Mouse (Mus musculus) mesoderm, embryonic 11.5 days (tissue): ENCODE results near the gene As3mt.
A peak's percentile ranks its signal among the peaks of the same experiment; 100 is the strongest.
"Not testable (repeated sequence)": the region's sequence is repeated elsewhere in the genome, so short reads cannot be mapped to it uniquely, and the experiment has no call there.

Source experiments
- DNase-seq: peaks from one replicate; pipeline ENCODE4 v3.0.0-alpha.2; 2012; ENCODE audit warnings: low read depth, low spot score

Gene As3mt

DNA sequence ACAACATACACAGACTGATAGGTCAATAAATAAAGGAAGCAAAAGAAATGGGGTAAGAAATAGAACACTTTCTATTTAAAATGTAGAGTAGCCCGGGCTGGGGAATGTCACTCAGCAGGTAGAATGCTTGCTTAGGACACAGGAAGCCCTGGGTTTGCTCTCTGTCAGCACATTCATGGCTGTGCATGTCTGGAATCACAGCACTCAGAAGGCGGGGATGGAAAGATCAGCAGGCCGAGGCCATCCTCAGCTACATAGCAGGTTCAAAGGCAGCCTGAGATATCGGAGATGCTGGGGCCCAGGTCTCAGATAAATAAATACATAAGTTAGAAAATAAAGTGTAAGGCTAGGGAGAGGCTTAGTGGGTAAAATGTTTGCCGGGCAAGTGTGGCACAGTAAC, 45.0 kb downstream of the As3mt start:
- no peak for DNase-seq

DNA sequence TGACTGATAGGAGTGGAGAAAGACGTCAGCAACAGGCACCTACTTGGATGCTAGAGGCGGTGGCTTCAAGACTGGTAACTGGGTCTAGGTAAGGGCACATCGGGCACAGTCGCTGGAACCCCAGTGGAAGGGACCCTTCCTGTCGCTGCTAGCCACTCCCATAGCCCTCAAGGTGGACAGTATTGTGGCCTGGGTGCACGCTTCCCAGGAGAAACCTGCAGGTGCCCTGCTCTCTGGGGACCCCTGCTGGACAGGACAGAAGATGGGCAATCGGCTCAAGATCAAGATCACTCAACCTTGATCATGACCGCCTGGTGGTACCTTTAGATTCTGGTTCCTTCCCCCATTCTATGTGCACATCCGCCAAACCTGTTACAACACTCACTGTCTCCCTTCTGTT, 47.8 kb downstream of the As3mt start:
- DNase-seq = no peak

DNA sequence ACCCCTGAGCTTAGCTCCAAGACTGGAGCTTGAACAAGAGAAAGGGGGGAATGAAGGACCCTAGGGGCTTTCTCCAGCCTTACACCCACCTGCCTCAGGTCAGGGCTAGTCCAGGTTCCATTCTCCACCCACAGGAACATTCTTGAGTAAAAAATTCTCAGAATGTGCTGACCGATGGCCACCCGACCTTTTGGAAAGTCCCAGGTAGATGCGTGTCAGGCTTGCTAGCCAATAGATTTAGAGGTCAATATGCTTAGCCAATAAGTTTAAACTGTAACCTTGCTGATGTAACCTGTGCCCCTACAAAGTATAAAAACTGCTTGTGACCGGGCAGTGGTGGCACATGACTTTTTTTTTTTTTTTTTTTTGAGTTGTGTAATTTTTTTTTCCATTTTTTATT, 49.0 kb downstream of the As3mt start:
- DNase-seq = no peak

DNA sequence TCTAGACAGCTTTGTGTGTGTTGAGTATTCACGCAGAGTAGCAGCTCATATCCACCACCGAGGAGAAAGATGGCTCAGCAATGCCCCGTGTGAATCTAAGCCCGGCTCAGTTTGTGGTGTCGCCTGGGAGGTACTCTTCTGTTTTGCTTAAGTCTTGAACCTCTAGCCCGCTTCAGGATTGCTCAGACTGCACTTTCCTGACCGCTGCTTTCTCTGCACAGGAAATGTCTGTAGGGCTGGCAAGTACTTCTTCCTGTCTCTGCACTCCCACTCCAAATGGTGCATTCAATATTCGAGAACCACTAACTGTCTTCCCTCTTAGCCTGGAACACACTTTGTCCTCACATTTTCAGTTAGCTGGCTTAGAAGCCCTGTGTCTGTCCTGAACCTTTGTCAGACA, 51.8 kb downstream of the As3mt start:
- no peak for DNase-seq

DNA sequence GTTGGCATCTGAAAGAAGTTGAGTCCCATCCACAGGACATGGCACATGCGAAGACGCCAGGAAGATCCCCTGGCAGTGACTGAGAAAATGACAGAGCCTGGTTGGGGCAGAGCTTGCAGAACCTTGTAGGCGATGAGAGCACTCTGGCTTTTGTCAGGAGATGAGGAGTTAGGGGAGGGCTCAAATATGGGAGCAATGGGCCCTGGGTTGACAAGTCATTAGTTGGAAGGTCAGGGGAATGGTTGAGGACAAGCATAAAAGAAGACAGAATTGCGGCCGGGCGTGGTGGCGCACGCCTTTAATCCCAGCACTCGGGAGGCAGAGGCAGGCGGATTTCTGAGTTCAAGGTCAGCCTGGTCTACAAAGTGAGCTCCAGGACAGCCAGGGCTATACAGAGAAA, 52.7 kb downstream of the As3mt start:
- DNase-seq = not testable (repeated sequence)

DNA sequence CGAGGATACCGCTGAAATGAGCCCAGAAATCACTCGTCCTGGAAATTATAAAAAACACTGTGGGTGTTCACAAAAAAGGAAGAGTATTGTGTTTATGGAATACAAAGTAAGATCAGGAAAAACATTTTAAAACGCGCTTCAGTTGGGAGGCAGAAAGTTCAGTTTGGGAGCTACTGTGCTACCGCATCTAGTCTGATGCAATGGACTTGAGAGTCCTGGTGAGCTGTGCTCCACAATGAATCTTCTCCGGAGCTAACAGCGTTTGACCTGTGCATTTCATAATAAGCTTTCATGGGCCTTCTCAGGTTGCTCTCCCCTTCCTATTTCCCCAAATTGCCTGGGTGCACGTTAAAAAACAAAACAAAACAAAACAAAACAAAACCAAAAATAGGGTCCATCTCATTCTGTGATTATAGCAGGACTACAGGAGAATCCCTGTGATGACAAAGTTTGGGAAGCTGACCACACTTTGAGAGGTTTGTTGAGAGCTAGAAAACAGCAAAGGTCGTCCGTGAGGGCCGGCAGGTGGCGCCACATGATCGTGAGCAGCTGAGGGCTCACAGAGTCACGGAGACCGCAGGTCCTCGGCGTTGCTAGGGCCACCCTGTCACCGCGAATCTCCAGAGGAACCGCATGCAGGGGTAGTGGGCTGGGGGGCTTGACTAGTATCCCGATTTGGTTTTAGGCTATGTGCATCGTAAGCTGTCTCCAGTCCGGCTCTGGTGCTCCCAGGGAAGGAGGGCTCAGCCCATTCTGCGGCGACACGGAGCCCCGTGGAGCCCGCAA, 53.3 kb downstream of the As3mt start:
- DNase-seq = peak; percentile 89

DNA sequence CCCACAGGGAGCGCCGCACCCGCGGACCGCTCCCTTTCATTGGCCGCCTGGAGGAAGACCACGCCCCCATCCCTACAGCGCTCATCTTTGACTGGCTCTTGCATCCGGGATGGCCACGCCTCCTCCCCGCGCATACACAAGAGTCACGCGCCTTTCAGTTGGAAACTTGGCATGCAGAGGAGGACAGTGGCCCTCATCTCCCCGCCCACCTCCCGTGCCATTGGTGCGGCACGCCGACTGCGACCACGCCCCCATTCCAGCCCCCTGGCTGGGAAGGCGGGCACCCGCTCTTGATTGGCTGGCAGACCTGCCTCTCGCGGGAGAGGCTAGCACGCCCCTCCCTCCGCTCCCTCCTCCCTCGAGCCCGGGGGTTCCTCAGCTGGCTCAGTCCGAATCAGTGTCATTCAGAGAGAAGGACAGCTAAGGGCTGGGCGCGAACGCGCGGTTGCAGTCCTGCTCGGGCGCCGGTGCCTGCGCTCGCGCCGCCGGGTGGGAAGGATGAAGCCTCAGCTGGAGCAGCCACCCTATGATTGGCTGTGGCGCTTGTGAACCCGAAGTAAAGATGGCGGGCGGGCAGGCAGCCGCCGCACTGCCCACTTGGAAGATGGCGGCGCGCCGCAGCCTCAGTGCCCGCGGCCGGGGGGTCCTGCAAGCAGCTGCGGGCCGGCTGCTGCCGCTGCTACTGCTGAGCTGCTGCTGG, 54.1 kb downstream of the As3mt start, which contains the start of gene Cnnm2:
TSS of gene Cnnm2 (plus strand) at position 350 of the 700 bp plus-strand sequence.
- peak; percentile 100 for DNase-seq

DNA sequence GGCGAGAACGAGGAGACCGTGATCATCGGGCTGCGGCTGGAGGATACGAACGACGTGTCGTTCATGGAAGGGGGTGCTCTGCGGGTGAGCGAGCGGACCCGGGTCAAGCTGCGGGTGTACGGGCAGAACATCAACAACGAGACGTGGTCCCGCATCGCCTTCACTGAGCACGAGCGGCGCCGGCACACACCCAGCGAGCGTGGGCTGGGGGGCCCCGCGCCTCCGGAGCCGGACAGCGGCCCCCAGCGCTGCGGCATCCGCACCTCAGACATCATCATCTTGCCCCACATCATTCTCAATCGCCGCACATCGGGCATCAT, 54.7 kb downstream of the As3mt start:
- DNase-seq = peak; percentile 30

DNA sequence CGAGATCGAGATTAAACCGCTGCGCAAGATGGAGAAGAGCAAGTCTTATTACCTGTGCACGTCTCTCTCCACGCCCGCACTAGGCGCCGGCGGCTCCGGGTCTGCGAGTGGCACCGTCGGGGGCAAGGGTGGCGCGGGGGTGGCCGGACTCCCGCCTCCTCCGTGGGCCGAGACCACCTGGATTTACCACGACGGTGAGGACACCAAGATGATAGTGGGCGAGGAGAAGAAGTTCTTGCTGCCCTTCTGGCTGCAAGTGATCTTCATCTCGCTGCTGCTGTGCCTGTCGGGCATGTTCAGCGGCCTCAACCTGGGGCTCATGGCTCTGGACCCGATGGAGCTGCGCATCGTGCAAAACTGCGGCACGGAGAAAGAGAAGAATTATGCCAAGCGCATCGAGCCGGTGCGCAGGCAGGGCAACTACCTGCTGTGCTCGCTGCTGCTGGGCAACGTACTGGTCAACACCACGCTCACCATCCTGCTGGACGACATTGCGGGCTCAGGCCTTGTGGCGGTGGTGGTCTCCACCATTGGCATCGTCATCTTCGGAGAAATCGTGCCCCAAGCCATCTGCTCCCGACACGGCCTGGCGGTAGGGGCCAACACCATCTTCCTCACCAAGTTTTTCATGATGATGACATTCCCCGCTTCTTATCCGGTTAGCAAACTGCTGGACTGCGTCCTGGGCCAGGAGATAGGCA, 55.2 kb downstream of the As3mt start:
- peak; percentile 33 for DNase-seq

DNA sequence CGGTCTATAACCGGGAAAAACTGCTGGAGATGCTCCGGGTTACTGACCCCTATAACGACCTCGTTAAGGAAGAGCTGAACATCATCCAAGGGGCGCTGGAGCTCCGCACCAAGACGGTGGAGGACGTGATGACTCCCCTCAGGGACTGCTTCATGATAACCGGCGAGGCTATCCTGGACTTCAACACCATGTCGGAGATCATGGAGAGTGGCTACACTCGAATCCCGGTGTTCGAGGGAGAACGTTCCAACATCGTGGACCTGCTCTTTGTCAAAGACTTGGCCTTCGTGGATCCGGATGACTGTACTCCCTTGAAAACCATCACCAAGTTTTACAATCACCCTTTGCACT, 55.7 kb downstream of the As3mt start:
- peak; percentile 21 for DNase-seq

DNA sequence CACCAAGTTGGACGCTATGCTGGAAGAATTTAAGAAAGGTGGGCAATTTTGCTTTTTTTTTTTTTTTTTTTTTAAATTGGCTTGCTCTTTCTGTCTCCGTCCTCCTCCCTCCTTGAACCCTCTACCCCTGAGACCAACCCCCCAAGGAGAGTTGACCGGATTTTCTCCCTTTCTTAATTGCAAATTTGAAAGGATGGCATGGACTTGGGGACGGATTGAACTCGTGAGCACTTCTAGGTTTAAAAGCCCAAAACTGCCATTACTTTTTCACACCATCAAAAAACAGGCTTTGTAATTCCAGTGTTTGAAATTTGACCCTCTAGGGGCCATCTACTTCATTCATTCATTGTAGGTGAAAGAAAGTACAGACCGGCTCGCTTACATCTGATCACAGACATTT, 56.1 kb downstream of the As3mt start:
- DNase-seq = no peak

DNA sequence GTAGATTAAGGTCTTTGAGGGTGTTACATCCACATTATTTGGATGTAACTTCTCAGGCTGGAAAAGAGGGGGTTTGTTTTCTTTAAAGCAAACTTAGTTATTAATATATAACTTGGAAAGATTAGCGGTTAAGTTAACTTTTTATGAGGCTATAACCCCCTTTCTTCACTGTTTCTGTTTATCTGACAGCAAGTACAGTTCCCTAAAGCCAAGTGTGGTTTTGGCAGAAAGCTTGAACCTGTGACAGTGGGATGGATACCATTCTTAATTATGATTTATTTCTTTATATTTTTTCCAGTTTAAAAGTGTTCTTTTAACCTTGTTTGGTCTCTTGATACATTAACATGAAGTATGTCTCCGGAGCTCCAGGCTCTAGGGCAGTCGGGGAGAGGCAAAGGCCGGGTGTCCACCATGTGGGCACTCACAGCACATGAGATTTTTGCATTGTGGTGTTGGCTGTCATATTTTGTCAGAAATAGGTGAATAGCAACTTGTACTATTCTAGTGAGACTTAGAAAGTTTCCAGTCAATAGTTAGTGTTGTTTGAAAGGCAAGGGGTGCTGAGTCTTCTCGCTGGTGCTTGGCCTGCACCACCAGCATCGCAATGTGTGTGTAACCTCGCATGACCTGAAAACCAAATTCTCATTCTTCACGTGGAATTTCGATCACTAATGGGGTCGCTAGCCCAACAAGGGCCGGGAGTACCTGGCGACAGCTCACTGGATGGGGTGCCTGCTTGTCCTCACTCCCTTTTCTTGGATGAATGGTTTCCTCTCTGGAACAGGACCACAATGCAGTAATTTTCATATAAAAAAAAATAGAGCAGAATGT, 56.9 kb downstream of the As3mt start:
- DNase-seq = no peak

DNA sequence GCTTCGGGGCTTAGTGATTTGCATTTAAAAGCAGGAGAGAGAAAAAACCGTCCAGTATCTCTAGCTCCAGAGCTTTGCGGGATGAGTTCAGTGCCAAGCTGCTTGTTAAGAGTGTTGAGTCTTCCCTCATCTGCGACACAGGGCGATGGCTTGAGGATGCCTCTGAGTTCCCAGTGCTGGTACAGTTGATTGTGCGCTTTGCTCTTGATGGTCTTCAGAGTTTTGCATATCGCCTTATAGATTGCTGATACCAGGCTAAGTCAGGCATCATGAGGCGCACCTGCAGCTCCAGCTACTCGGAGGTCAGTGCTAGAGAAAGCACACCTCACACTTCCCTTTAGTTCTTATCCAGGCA, 57.5 kb downstream of the As3mt start:
- DNase-seq = no peak

DNA sequence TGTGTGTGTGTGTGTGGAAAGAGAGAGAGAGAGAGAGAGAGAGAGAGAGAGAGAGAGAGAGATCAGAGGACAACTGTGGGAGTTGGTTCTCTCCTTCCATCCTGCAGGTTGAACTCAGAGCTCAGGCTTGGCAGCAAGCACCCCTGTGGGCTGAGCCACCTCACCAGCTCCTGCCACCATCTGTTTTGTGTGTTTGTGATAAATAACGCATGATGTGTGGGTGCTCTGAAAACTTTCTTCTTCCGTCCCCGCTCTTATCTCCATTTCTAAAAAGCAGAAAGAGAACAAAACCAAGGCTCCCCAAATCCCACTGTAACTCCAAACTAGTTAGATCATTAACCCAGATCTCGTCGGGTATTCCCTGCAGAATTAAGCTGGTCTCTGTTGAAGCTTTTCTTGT, 58.9 kb downstream of the As3mt start:
- DNase-seq = no peak

DNA sequence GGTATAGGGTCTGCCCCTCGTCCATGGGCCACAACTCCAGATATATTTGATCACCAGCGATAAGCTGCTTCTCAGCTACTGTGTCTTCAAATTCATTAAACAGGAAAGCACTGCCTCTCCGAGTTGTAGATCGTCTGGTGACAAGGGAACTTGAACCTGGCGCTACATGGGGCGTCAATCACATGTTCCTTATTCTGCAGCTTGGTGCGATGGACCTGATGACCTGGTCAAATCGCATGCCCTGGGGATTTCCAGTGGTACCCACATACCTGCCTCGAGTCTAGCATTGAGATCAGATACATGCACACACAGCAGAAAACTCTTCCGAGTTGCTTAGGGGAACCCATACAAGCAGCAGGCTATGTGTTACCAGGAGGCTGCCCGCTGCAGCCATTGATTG, 62.5 kb downstream of the As3mt start:
- DNase-seq = no peak

DNA sequence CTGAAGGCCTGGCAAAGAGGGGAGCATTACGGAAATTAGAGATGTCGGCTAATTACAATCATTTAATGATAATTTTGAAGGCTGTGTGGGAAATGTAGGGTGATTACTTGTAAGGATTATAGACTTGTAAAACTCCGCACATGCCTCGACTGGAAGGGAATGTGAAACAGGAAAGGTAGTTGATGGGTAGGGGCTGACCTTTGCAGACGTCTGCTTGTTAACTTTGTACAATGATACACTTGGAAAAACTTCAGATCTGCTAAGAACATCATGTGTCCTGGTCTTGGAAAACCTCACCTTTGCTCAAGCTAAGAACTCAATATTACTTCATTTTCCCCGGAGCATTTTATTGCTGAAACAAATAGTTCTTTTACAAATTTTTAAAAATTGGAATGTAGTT, 64.5 kb downstream of the As3mt start:
- no peak for DNase-seq

DNA sequence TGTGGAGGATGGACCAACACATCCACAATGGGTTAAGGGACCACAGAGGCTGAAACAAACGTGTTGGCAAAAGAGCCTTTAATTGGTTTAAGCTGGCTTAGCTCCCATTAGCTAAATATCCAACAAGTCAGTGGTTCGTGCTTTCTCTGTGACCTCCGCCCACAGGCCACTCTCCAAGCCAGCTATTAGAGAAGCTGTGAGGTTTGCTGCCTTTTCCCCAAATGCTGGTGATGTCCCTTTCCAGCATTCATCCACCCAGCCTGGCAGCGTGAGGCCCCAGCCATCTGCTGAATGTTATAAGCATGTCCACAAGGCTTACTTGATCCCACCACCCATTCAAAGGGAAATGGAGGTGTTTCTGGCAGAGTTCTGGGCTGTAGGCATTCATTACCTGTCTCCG, 69.1 kb downstream of the As3mt start:
- DNase-seq = no peak

DNA sequence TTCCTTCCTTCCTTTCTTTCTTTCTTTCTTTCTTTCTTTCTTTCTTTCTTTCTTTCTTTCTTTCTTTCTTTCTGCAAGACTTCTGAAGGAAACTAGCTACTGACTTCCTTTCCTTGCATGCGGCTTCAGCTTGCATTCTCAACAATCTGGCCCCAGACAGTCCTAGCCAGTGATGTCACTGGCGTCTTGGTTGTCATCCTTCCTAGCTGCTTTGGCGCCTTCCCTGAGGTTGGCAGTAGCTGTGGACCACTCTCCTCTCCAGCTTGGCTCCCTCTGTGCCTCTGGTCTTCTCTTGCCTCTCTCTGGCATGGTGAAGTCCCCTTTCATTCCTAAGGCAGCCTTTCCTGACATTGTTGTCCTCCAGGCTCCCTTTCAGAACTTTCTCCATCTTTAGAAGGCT, 69.6 kb downstream of the As3mt start:
- DNase-seq = no peak

DNA sequence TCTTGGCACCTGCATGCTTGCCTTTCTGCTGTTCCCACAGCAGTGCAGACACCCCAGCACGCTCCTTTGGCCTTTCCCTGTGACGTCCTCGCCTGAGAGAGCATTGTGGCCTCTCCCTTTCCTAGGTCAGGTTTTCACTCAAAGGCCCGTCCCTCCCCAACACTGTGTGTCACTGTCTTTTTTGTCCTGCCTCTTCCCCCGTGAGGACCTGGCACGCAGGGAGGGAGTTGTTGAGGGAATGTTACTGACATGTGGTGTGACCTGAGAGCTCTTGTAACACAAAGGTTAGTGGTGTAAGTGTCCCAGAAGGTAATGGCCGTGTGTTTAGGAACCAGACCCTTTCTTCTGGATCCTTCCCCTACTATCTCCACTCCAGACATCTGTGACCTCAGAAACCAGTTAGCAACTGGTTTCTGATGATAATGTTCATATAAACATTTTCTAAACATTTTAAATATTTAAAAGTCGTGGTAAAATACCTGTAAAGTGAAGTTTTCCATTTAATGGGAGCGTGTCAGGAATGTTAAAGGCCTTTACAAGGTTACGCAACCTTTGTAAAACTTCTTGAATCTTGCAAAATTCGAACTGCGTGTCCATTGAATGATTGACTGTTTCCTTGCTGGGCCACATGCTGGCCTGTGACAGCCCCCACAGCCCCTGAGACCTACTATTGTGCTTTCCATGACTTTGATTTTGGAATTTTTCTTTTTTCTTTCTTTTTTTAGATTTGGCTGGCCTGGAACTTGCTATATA, 70.8 kb downstream of the As3mt start:
- no peak for DNase-seq

DNA sequence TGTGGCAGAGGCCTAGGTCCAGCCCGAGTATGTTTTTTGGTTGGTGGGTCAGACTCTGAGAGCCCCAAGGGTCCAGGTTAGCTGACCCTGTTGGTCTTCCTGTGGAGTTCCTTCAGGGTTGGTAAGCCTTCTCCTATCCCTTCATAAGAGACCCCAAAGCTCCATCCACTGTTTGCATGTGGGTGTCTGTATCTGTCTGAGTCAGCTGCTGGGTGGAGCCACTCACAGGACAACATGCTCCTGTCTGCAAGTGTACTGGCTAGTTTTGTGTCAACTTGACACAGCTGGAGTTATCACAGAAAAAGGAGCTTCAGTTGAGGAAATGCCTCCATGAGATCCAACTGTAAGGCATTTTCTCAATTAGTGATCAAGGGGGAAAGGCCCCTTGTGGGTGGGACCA, 71.9 kb downstream of the As3mt start:
- DNase-seq = not testable (repeated sequence)

DNA sequence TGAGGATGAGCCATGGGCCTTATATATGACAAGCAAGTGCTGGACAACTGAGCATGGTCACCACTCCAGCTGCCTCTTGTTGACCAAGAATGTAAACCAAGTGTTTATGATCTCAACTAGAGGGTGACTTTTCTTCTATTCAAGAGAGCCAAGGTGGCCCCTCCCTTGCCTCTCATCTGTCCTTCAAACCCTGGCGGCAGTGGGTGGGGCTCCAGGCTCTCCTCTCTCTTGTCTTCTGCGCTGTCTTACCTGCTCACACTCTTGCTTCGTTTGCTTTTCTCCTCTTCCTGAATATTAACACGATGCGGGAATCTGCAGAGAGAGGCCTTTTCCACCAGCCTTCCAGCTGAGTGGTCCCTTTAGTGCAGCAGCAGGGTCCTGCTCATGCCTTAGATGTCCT, 76.8 kb downstream of the As3mt start:
- no peak for DNase-seq
